Mouse (Mus musculus): ENCODE data around the gene Bhlhe23.

DNA sequence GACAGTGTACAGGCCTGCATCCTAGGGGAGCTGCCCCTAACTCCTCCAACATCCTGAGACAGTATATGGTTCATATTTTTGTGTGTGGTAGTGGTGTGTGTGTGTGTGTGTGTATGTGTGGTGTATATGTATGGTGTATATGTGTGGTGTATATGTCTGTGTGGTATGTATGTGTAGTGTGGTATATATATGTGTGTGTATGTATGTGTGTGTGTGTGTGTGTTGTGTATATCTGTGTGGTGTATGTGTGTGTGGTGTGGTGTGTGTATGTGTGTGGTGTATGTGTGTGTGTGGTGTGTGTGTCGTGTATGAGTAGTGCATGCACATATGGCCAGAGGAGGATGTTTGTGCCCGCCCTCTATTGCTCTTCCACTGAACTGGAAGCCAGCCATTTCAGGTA is 17.7 kb upstream of the Bhlhe23 start:
- TF ChIP-seq CTCF (IDR thresholded peaks at IDR 0.05; ENCODE audit: insufficient read depth, low read depth, low read length) (no peak), POLR2A (IDR thresholded peaks at IDR 0.05; ENCODE audit: insufficient read depth, low read depth, low read length) (no peak)

Measured in olfactory bulb, adult 2 months (tissue).